Mouse (Mus musculus) megakaryocyte, embryonic 14.5 days (primary cell): ENCODE measurements around the gene Cdadc1.

ENCODE experiments used
- FLI1 ChIP-seq: IDR thresholded peaks from 2 replicates; pipeline ENCODE4 v1.6.1; 2012; ENCODE audit warnings: low read length, inconsistent platforms, mixed read lengths
- GATA1 ChIP-seq: IDR thresholded peaks from 3 replicates; pipeline ENCODE4 v1.6.1; 2012; ENCODE audit warnings: mixed read lengths, low read length, inconsistent platforms, borderline replicate concordance

GRCm38 (mm10) chr14:59592593-59592992, 5.2 kb downstream of the Cdadc1 start:
- no peak for TF ChIP-seq GATA1
- TF ChIP-seq FLI1 = no peak
